Mouse (Mus musculus) heart, embryonic 12.5 days (tissue): ENCODE results near the gene Olfr1351. TPM values are rescaled to one million over a fixed set of nuclear protein-coding genes. Genes with fewer than 3 reads are reported as not detected.
"Not testable (repeated sequence)": the region's sequence is repeated elsewhere in the genome, so short reads cannot be mapped to it uniquely, and the experiment has no call there.

Experiments used
- ATAC-seq: fragments of 200-750 bp; cut with Nextera tagmentation; 2 replicates; pipeline ENCODE4 v1.8.0; 2017; ENCODE audit warnings: moderate TSS enrichment, moderate library complexity; ENCODE audit not compliant: insufficient number of reproducible peaks, low FRiP score
- H3K27ac ChIP-seq: fragments of 300-500 bp; sonication (generic); 2 replicates; pipeline ENCODE4 v1.5.1; 2016; ENCODE audit warnings: mild to moderate bottlenecking, moderate library complexity; ENCODE audit not compliant: poor library complexity, severe bottlenecking
- H3K27me3 ChIP-seq: fragments of 300-500 bp; sonication (generic); replicated peaks from 2 replicates; pipeline ENCODE4 v1.6.1; 2016; ENCODE audit warnings: mild to moderate bottlenecking, moderate library complexity
- H3K36me3 ChIP-seq: fragments of 300-500 bp; sonication (generic); 2 replicates; pipeline ENCODE4 v1.6.1; 2016; ENCODE audit warnings: mild to moderate bottlenecking, moderate library complexity
- H3K4me1 ChIP-seq: fragments of 300-500 bp; sonication (generic); replicated peaks from 2 replicates; pipeline ENCODE4 v1.6.1; 2016; ENCODE audit warnings: mild to moderate bottlenecking
- H3K4me2 ChIP-seq: fragments of 300-500 bp; sonication (generic); 2 replicates; pipeline ENCODE4 v1.6.1; 2016; ENCODE audit warnings: mild to moderate bottlenecking, moderate library complexity
- H3K4me3 ChIP-seq: fragments of 300-500 bp; sonication (generic); 2 replicates; pipeline ENCODE4 v1.5.1; 2016; ENCODE audit warnings: mild to moderate bottlenecking
- H3K9ac ChIP-seq: fragments of 300-500 bp; sonication (generic); 2 replicates; pipeline ENCODE4 v1.6.1; 2016; ENCODE audit warnings: mild to moderate bottlenecking, moderate library complexity
- H3K9me3 ChIP-seq: fragments of 300-500 bp; sonication (generic); replicated peaks from 2 replicates; pipeline ENCODE4 v1.6.1; 2016; ENCODE audit warnings: mild to moderate bottlenecking, moderate library complexity
- WGBS: fragments of 180-500 bp; shearing (Covaris S2); methylation state at CpG from one replicate; pipeline ENCODE4 v1.1.7; 2016; 5-methylcytosine and 5-hydroxymethylcytosine counted together
- polyA plus RNA-seq: library from polyadenylated mRNA; unstranded; fragments of >200 nt; fragmentation: Nextera tagmentation; extraction: Ambion mirVana; gene quantifications from 2 replicates; pipeline ENCODE4 v1.2.1, GENCODE M21; 2016

Olfr1351 gene
- polyA plus RNA-seq, result not detected in 2 replicates

- Histone ChIP-seq H3K4me3 (no peak within 1 kb of the TSS), H3K27me3 (no peaks in the 10 kb centered on the region), H3K4me1 (no peaks in the 10 kb centered on the region), H3K27ac (no peak within 1 kb of the TSS), H3K9ac (no peak within 1 kb of the TSS), H3K9me3 (0 out of 2 replicates have a peak, but pooled peaks cover 3% of the 10 kb centered on the region), H3K4me2 (no peak within 1 kb of the TSS), H3K36me3 (no peaks in the 10 kb centered on the region)
- ATAC-seq, result no peak
- 50% methylated on average over 1 of the region's 1 CpGs for WGBS
These were observed at the start of gene Olfr1351 for GRCm38 (mm10) chr10:79012172-79012571. Gene Olfr1351 (plus strand): TSS chr10:79012472.

- not testable (repeated sequence) for H3K9me3 ChIP-seq, H3K4me3 ChIP-seq, H3K27me3 ChIP-seq, H3K9ac ChIP-seq, H3K36me3 ChIP-seq, H3K4me1 ChIP-seq, ATAC-seq, H3K4me2 ChIP-seq, H3K27ac ChIP-seq
These were observed 49.3 kb upstream of the Olfr1351 start, which contains the start of gene Olfr1353 for GRCm38 (mm10) chr10:78963009-78963408. Gene Olfr1353 (plus strand): TSS chr10:78963309.

DNA sequence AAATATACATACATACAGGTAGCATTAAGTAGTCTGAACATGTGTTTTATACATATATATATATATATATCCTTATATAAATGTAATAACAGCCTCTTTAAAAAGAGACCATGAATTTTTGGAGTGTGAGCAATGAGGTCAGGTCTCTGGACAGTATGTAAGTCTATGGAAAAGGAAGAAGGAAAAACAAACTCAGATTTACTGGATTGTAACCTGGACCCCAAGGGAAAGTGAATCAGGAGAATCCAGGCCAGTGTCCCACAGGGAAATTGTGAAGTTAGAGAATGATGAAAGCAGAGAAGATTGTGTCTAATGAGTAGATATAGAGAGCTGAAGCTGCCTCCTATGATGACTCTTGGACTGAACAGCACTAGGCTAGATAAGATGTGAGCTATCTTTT lies 31.5 kb upstream of the Olfr1351 start, which contains the start of gene Olfr1352:
Gene Olfr1352, plus strand, starts transcription at position 301 of the 400 bp plus-strand sequence.
- no peak within 1 kb of the TSS for H3K4me2 ChIP-seq
- H3K27ac ChIP-seq, result no peak within 1 kb of the TSS
- H3K4me1 ChIP-seq, result no peaks in the 10 kb centered on the region
- no peak within 1 kb of the TSS for H3K4me3 ChIP-seq
- no peaks in the 10 kb centered on the region for H3K9me3 ChIP-seq
- H3K27me3 ChIP-seq, result no peaks in the 10 kb centered on the region
- H3K9ac ChIP-seq, result no peak within 1 kb of the TSS
- no peak for ATAC-seq
- H3K36me3 ChIP-seq, result no peaks in the 10 kb centered on the region

DNA sequence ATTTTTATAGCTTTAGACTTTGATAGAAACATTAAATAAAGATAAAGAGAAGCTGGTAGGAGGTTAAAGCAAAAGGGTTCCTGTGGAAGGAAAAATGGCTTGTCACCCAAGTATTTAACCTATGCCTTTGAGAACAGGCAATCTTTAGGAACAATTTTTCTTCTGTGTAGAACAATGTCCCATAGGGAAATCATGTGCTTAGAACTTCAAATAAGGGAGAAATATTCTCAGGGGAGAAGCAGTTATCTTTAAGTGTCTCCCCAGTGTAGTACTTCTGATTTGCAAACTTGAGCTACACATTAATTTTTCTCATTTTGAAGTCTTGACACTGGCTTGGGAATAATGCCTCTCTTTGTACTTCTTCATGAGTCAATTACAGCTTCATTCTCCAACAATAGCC lies 16.2 kb downstream of the Olfr1351 start, which contains the start of gene Olfr57:
Gene Olfr57, plus strand, starts transcription at position 301 of the 400 bp plus-strand sequence.
- no peak for ATAC-seq
- H3K4me3 ChIP-seq, result no peak within 1 kb of the TSS

GRCm38 (mm10) chr10:79042457-79042856 lies 30.2 kb downstream of the Olfr1351 start:
- not testable (repeated sequence) for H3K36me3 ChIP-seq, H3K27me3 ChIP-seq, H3K4me2 ChIP-seq, H3K9me3 ChIP-seq, ATAC-seq, H3K27ac ChIP-seq, H3K4me3 ChIP-seq, H3K9ac ChIP-seq, H3K4me1 ChIP-seq
- WGBS, result 83% methylated on average over 2 of the region's 2 CpGs

More for the DNA sequence above, 16.2 kb downstream of the Olfr1351 start, which contains the start of gene Olfr57:
- Histone ChIP-seq H3K36me3 (no peaks in the 10 kb centered on the region), H3K4me1 (no peaks in the 10 kb centered on the region), H3K4me2 (no peak within 1 kb of the TSS), H3K9ac (no peak within 1 kb of the TSS), H3K27ac (no peak within 1 kb of the TSS), H3K9me3 (0 out of 2 replicates have a peak, but pooled peaks cover 5% of the 10 kb centered on the region), H3K27me3 (no peaks in the 10 kb centered on the region)

DNA sequence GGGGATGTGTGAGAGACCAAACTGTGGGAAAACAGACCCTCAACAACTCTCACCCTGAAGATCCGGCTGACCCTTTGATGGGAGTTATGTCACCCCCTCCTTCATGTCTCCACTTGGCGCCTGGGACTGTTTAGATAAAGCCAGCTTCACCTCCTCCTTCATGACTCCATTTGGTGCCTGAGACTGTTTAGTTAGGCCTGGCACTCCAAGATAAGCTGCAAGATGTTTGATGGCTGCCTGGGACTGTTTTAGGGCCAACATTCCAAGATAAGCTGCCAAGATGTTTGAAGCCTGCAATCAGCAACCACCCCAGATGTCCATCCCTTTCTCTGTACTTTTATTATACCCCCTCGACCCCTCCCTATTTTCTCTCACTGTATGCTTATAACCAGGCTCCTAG lies 45.1 kb downstream of the Olfr1351 start:
- H3K4me1 ChIP-seq, ATAC-seq, H3K4me3 ChIP-seq, H3K27ac ChIP-seq, H3K27me3 ChIP-seq, H3K9ac ChIP-seq, H3K4me2 ChIP-seq: not testable (repeated sequence)
- WGBS, result 37% methylated on average over 3 of the region's 3 CpGs
- Histone ChIP-seq H3K36me3 (peaks cover 24% of the 10 kb centered on the region), H3K9me3 (peaks cover 25% of the 10 kb centered on the region)

Other genes with a start within 250 kb of the Olfr1351 start
- gene Slc1a6, start 232.0 kb upstream of the Olfr1351 start, polyA plus RNA-seq, result 0.66 and 0.72 TPM in 2 replicates
- gene Olfr1356, start 160.3 kb upstream of the Olfr1351 start, polyA plus RNA-seq, result not detected in 2 replicates
- not detected in 2 replicates for gene Olfr1355, start 136.9 kb upstream of the Olfr1351 start, polyA plus RNA-seq
- gene Olfr1354, start 99.3 kb upstream of the Olfr1351 start, polyA plus RNA-seq, result not detected in 2 replicates
- not detected in 2 replicates for gene Olfr8, start 61.8 kb upstream of the Olfr1351 start, polyA plus RNA-seq
- gene Olfr1353, start 49.2 kb upstream of the Olfr1351 start, polyA plus RNA-seq, result not detected in 2 replicates
- gene Olfr1352, start 31.4 kb upstream of the Olfr1351 start, polyA plus RNA-seq, result not detected in 2 replicates
- gene Olfr57, start 16.3 kb downstream of the Olfr1351 start, polyA plus RNA-seq, result not detected in 2 replicates
- gene 2610008E11Rik, start 85.1 kb downstream of the Olfr1351 start, polyA plus RNA-seq, result 19.8 and 20.5 TPM in 2 replicates
- not detected in 2 replicates for gene Vmn2r80, start 136.3 kb downstream of the Olfr1351 start, polyA plus RNA-seq
- not detected in 2 replicates for gene Vmn2r81, start 235.2 kb downstream of the Olfr1351 start, polyA plus RNA-seq